Mouse (Mus musculus) right cerebral cortex, adult 18-20 months (tissue): Measurements from ENCODE around the gene Fam189a2.

Source experiments
- DNase-seq: peaks from one replicate; pipeline ENCODE4 v3.0.0; 2022; ENCODE audit warnings: mixed read lengths

Fam189a2 gene

GRCm38 (mm10) chr19:23924057-23924456, 106.8 kb downstream of the Fam189a2 start:
- no peak for DNase-seq
